Mouse (Mus musculus) embryonic fibroblast, embryonic 13.5 days (primary cell): ENCODE data around the gene Phip.

Source experiments
- CTCF ChIP-seq: IDR thresholded peaks from 2 replicates; pipeline ENCODE4 v1.5.1; 2011; ENCODE audit warnings: mild to moderate bottlenecking, control low read depth, low read length, moderate library complexity, borderline replicate concordance; ENCODE audit not compliant: insufficient read depth
- POLR2A ChIP-seq: IDR thresholded peaks from 2 replicates; pipeline ENCODE4 v1.6.1; 2011; ENCODE audit warnings: low read depth, mild to moderate bottlenecking, control low read depth, low read length, moderate library complexity

DNA sequence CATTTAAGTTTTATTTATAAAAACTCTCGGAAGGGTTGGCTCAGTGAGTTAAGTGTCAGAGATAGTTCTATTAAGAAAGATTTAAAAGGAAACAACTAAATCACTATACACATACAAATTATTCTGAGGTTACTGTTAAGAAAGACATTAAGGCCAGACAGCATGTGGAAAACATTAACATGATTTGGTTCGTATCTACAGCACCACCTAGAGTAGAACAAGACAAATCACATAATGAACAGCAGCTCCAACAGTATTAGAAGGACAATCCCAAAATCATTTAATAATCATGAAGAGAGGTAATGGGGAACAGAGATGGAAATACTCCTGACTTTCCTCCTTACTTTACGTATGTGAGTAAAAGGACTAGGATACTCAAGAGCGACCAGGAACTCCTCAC lies 20.0 kb downstream of the Phip start:
- TF ChIP-seq CTCF (no peak), POLR2A (no peak)
